Mouse (Mus musculus): ENCODE results near the gene Lrrc8c.

Gene Lrrc8c

GRCm38 (mm10) chr5:105501136-105501535, 18.1 kb upstream of the Lrrc8c start:
- no peak for DNase-seq (ENCODE audit: low spot score)

- DNase-seq (ENCODE audit: low spot score) = peak; percentile 24
Measured at GRCm38 (mm10) chr5:105508813-105509212, 10.4 kb upstream of the Lrrc8c start.

DNA sequence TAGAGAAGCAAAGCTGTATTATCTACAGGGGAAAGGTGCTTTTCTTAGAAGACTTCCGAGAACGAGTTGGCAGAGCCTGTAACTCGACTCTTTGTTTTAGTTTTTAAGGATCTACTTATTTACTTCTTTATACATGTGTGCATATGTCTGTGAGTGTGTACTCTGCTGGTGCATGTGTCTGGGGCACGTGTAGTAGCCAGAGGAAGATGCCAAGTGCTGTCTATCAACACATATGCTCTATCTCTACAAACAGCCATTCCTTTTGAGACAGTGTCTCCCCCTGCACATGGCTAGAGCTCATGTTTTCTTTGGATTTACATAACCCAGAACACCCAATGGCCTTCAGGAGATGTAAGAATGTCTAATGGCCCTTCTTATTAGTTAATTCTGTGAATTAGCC, 6.9 kb upstream of the Lrrc8c start:
- no peak for DNase-seq (ENCODE audit: low spot score)

DNA sequence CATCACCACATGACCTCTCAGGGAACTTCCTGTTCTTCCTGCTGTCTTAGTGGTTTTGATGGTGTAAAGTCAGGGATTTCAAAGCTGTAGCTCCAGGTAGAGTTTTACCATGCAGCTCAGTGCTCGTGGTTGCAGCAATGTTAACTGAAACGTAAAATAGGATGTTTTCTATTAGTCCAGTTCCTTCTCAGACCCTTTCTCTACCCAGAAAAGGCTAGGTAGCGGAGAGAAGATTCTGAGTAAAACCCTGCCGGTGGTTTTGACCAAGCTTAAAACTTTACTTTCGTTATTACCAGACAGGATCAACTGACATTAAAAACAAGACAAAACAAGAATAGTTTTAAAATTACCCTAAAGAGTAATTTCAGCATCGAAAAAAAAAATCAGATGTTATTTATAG, 3.7 kb upstream of the Lrrc8c start:
- peak; percentile 13 for DNase-seq (ENCODE audit: low spot score)

DNA sequence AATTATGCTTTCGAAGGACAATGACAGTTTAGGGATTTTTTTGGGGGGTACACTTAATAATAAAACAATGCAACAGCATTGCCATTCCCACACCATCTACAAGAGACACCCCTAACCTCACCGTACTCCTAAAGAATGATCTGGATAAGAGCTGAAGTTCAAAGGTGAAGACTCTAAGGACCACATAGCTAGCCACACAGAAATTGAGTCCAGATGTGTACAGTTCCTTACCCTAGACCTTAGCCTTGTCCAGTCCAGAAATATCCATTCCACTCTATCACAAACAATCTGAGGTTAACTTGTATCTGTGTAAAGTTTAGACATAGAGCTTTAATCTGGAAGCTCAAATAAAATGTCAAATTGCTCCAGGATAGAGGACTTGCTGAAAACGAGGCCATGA, 2.9 kb upstream of the Lrrc8c start:
- no peak for DNase-seq (ENCODE audit: low spot score)

GRCm38 (mm10) chr5:105517992-105518625, 1.1 kb upstream of the Lrrc8c start:
- DNase-seq (ENCODE audit: low spot score) = no peak

- peak; percentile 59 for DNase-seq (ENCODE audit: low spot score)
Measured at GRCm38 (mm10) chr5:105518626-105519095, 527 bp upstream of the Lrrc8c start.

DNA sequence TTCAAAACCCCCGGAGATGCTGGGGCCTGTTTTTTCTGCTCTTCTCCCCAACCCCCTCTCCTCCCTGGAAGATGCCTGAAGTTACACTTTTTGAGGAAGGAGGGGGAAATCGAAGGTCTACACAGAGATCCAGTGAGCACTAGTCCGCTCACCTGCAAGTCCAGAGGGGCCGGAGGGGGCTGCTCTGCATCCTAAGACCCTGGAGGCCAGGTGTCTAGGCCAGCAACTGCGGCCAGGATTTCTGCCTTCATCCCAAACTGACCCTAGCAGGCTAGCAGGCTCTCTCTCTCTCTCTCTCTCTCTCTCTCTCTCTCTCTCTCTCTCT, 750 bp downstream of the Lrrc8c start:
- DNase-seq (ENCODE audit: low spot score) = no peak

GRCm38 (mm10) chr5:105520442-105520965, 1.3 kb downstream of the Lrrc8c start:
- DNase-seq (ENCODE audit: low spot score) = no peak

DNA sequence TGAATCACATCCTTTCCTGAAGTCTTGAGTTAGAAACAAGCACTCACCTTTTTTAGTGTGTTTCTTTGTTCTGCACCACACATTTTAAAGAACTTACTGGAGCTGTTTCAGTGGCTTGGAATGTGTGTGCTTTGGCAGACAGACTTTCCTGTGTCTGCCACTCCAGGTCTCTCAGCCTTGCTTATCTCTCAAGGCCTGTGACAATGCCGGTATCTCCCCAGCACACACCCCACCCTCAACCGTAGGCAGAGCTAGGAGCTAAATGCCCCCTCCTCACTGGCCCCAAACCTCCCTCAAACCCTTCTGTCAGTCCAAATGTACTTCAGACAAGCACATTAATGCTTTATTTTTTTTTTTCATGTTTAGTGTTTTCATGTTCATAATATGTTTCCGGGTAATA, 4.3 kb downstream of the Lrrc8c start:
- DNase-seq (ENCODE audit: low spot score) = no peak

- no peak for DNase-seq (ENCODE audit: low spot score)
Measured at GRCm38 (mm10) chr5:105525004-105525403, 5.8 kb downstream of the Lrrc8c start.

DNA sequence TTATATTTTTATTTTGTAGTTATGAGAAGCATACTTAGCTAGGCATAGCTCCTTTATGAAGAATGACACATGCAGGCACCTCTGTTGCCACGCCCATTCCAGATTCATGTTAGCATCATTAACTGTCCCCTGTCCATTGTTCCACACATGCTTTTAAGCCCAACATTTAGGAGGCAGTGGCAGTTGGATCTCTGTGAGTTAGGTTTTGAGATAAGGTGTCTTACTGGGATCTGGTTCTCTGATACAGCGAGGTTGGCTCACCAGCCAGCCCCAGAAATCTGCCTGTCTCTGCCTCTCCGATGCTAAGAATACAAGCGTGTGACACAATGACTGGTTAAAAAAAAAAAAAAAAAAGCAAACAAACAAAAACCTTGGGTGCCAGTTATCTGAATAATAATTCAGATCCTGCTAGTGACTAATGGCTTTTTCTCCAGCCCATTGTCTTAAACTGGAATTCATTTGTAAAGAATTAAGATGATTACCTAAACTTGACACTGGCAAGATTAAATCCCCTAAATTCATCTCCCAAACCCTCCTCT, 7.0 kb downstream of the Lrrc8c start:
- no peak for DNase-seq (ENCODE audit: low spot score)

DNA sequence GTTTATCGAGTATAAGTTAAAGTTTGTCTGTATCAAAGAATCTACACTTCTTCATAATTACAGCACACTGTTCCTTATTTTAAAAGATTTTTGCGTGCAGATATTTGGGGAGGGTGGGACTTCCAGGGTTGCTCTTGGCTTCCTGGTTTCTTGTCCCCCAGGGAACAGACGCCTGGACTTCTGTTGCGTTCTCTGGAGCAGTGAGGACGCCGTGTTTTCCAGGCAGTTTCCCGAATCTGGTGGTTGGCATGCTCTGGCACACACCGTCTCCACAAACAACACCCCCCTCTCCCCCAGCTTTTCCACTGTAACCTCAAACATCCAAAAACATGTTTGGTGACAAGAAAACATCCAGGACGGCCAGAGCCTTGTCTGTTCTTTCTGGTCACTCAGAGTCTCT, 7.6 kb downstream of the Lrrc8c start:
- DNase-seq (ENCODE audit: low spot score) = no peak

GRCm38 (mm10) chr5:105527477-105528331, 8.5 kb downstream of the Lrrc8c start:
- no peak for DNase-seq (ENCODE audit: low spot score)

- no peak for DNase-seq (ENCODE audit: low spot score)
Measured at GRCm38 (mm10) chr5:105530576-105530975, 11.4 kb downstream of the Lrrc8c start.

- no peak for DNase-seq (ENCODE audit: low spot score)
Measured at GRCm38 (mm10) chr5:105535186-105535585, 16.0 kb downstream of the Lrrc8c start.

DNA sequence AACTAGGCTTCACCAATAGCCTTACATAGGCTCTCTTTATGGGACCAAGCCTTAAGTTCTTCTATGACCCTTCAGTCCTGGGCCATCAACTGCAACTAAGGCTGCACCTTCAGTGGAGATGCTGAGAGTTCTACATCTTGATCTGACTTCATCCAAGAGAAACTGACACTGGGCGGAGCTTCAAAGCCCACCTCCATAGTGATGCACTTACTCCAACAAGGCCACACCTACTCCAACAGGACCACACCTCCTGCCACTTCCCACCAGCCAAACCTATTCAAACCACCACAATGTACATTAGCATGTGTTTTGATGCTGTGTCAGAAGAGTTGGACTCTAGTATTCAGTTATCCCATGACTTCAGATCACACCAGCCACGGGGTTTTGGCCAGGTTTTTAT, 17.0 kb downstream of the Lrrc8c start:
- no peak for DNase-seq (ENCODE audit: low spot score)

DNA sequence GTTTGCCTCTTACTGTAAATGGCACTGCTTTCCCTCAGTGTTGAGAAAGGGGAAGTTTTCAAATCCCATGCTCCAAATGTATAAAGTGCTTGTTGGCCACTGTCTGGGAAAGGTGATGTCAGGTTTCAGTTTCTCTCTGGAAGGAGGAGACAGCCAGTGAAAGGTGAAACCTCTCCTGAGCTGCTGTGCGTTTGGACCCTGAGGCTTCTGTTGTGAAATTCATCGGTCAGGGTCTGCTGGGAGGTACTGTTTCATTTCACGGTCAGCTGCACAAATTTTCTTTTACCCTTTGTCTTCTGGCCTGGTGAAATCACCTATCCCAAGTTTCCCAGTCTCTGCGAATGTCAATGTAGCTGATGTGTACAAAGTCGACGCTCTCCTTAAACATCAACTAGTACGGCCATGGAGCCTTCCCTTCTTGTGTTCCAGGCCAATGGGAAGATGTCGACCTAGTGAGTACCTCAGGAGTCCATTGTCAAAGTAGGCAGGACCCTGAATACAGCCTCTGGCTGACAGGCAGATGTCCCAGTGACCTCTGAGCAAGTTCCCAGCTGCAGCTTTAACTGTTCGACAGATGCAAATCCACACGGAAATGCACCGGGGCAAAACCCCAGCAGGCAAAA, 18.0 kb downstream of the Lrrc8c start:
- DNase-seq (ENCODE audit: low spot score) = no peak

- peak; percentile 34 for DNase-seq (ENCODE audit: low spot score)
Measured at GRCm38 (mm10) chr5:105541051-105541450, 21.9 kb downstream of the Lrrc8c start.

DNA sequence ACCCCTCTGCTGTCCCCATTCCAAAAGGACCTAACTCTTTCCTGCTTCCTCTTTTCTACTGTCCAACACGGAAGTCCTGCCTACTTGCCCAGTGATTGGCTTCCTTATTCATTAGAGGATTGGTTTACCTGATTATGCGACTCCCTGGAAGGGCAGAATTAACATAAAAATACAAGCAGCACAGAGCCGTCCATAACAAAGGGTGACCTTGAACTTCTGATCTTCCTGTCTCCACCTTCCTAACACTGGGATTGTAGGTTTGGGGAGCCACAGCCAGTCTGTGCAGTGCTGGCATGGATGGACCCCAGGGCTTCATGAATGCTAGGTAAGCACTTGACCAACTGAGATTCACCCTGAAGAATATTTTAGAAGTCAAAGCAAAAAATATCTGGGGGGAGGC, 25.9 kb downstream of the Lrrc8c start:
- DNase-seq (ENCODE audit: low spot score) = no peak

- no peak for DNase-seq (ENCODE audit: low spot score)
Measured at GRCm38 (mm10) chr5:105547115-105547514, 27.9 kb downstream of the Lrrc8c start.

DNA sequence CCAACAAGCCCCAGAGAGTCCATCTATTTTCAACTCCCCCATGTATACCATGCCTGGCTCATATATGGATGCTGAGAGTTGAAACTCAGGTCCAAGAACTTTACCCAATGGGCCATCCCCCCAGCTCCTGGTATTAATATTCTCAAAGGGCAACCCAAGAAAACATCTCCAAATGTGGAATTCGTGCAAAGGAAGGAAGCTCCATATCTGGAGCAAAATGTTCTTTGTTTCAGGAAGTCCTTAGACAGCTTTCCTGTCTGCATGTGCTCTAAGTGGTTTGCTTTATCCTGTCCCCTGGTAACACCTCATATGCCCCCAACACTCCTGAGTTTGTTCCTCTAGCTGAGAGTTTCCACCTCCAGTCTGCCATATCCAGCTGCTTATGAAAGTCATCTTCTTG, 32.6 kb downstream of the Lrrc8c start:
- DNase-seq (ENCODE audit: low spot score) = no peak

DNA sequence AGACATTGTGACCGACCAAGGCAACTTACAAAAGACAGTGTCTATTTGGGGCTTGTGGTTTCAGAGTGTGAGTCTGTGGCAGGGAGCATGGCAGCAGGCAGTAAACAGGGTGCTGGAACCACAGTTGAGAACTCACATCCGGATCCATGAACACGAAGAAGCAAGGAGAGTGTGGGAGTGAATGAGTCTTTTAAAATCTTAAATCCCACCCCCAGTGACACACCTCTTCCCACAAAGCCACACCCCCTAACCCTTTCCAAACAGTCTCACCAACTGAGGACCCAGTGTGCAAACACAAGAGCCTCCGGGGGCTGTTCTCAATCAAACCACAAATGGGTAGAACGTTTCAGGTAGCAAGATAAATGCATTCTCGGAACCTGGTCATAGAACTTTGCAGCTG, 37.1 kb downstream of the Lrrc8c start:
- DNase-seq (ENCODE audit: low spot score) = peak; percentile 16

Data from T-cell, adult 2 months (primary cell).